Mouse (Mus musculus) midbrain, embryonic 13.5 days (tissue): ENCODE data around the gene Wwp2. TPM values are rescaled to one million over a fixed set of nuclear protein-coding genes. Genes with fewer than 3 reads are reported as not detected.

Source experiments
- ATAC-seq: fragments of 200-750 bp; cut with Nextera tagmentation; 2 replicates; pipeline ENCODE4 v1.8.0; 2017; ENCODE audit warnings: mild to moderate bottlenecking, moderate TSS enrichment, moderate library complexity
- H3K27ac ChIP-seq: fragments of 300-500 bp; sonication (generic); 2 replicates; pipeline ENCODE4 v1.5.1; 2015; ENCODE audit warnings: inconsistent platforms, mild to moderate bottlenecking, moderate library complexity
- H3K27me3 ChIP-seq: fragments of 300-500 bp; sonication (generic); 2 replicates; pipeline ENCODE4 v1.6.1; 2015; ENCODE audit warnings: mild to moderate bottlenecking, inconsistent platforms
- H3K36me3 ChIP-seq: fragments of 300-500 bp; sonication (generic); 2 replicates; pipeline ENCODE4 v1.6.1; 2015; ENCODE audit warnings: mild to moderate bottlenecking, inconsistent platforms
- H3K4me1 ChIP-seq: fragments of 300-500 bp; sonication (generic); replicated peaks from 2 replicates; pipeline ENCODE4 v1.6.1; 2015; ENCODE audit warnings: inconsistent platforms
- H3K4me2 ChIP-seq: fragments of 300-500 bp; sonication (generic); replicated peaks from 2 replicates; pipeline ENCODE4 v1.6.1; 2015; ENCODE audit warnings: moderate library complexity, mild to moderate bottlenecking, inconsistent platforms
- H3K4me3 ChIP-seq: fragments of 300-500 bp; sonication (generic); replicated peaks from 2 replicates; pipeline ENCODE4 v1.5.1; 2015; ENCODE audit warnings: mild to moderate bottlenecking, inconsistent platforms
- H3K9ac ChIP-seq: fragments of 300-500 bp; sonication (generic); replicated peaks from 2 replicates; pipeline ENCODE4 v1.6.1; 2015; ENCODE audit warnings: mild to moderate bottlenecking, inconsistent platforms
- H3K9me3 ChIP-seq: fragments of 300-500 bp; sonication (generic); 2 replicates; pipeline ENCODE4 v1.6.1; 2016; ENCODE audit warnings: mild to moderate bottlenecking, inconsistent platforms
- WGBS: fragments of 180-500 bp; shearing (Covaris S2); methylation state at CpG from one replicate; pipeline ENCODE4 v1.1.7; 2015; 5-methylcytosine and 5-hydroxymethylcytosine counted together
- microRNA counts: library from miRNA; unstranded; fragments of <30 nt; microRNA quantifications from one replicate; lab custom pipeline; 2016
- microRNA-seq: library from miRNA; unstranded; fragments of <30 nt; microRNA quantifications from one replicate; pipeline ENCODE4, GENCODE M21; 2016
- polyA plus RNA-seq: library from polyadenylated mRNA; unstranded; fragments of >200 nt; fragmentation: Nextera tagmentation; extraction: Ambion mirVana; gene quantifications from 2 replicates; pipeline ENCODE4 v1.2.1, GENCODE M21; 2015

The Wwp2 gene
- polyA plus RNA-seq, 1 experiment from 2014 or later = 48.9 TPM

DNA sequence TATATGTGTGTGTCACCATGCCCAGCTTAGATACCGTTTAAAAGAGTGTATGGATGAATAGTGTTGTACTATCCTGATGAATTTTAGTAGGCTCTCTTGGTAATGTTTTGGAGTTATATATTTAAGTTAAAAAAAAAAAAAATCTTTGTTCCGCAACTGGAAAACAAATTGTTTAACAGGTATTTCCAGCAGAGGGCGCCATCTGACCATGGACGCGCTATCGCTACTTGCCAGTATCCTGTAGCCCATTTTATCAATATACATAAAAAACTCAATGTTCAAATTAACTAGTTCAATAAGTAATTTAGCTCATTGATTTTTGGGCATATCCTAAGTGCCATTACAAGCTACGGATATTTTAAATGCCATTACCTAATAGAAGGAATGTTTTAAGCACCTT, 166.9 kb downstream of the Wwp2 start:
- WGBS = 3% methylated on average over 7 of the region's 7 CpGs

More for the DNA sequence above, 166.9 kb downstream of the Wwp2 start:
- Histone ChIP-seq H3K9me3 (no peaks in the 10 kb centered on the region), H3K9ac (no peak overlapping the region), H3K4me1 (peaks cover 5% of the 10 kb centered on the region), H3K4me3 (no peak overlapping the region), H3K4me2 (no peak overlapping the region), H3K36me3 (no peaks in the 10 kb centered on the region), H3K27ac (no peak overlapping the region), H3K27me3 (0 out of 2 replicates have a peak, but pooled peaks cover 3% of the 10 kb centered on the region)
- ATAC-seq = no peak

MicroRNAs within 50 kb of the gene (microRNA counts, 519-probe panel; counts per million panel counts)
- microRNA mmu-miR-140 (lab: Ali Mortazavi, UCI) = 4,791 counts per million, percentile 85 among the panel's probes with 10 or more counts

Small RNA genes lying within 50 kb of the gene (microRNA-seq; reads per million reads assigned to microRNA genes)
- 3,762 reads per million, percentile 89 among the genes with 10 or more reads in this experiment for gene Mir140

Other genes starting within 250 kb of the Wwp2 start
- gene Nfat5, start 142.9 kb upstream of the Wwp2 start, polyA plus RNA-seq = 13.3 TPM in 2 replicates
- gene Nqo1, start 33.2 kb upstream of the Wwp2 start, polyA plus RNA-seq = 3.3 and 3.7 TPM in 2 replicates
- 70.8 and 75.5 TPM in 2 replicates for gene Nob1, start 11.3 kb upstream of the Wwp2 start, polyA plus RNA-seq
- gene Psmd7, start 152.1 kb downstream of the Wwp2 start, polyA plus RNA-seq = 265 and 276 TPM in 2 replicates